Mouse (Mus musculus) common myeloid progenitor, adult 5-6 weeks (primary cell): ENCODE results near the gene P2ry12. TPM values are rescaled to one million over a fixed set of nuclear protein-coding genes. Genes with fewer than 3 reads are reported as not detected.
A peak's percentile ranks its signal among the peaks of the same experiment; 100 is the strongest.

Experiments used
- ATAC-seq: replicated peaks from 2 replicates; pipeline ENCODE4 v1.8.0; 2016; ENCODE audit warnings: low read depth, mild to moderate bottlenecking, moderate TSS enrichment, inconsistent platforms; ENCODE audit not compliant: poor library complexity, severe bottlenecking
- total RNA-seq: library from RNA; stranded (forward); fragments of 200-1000, 187-1606 nt; gene quantifications from 2 replicates; pipeline ENCODE4 v1.2.3, GENCODE M21; 2017

P2ry12 gene
- total RNA-seq, 1 experiment from 2014 or later, result not detected

DNA sequence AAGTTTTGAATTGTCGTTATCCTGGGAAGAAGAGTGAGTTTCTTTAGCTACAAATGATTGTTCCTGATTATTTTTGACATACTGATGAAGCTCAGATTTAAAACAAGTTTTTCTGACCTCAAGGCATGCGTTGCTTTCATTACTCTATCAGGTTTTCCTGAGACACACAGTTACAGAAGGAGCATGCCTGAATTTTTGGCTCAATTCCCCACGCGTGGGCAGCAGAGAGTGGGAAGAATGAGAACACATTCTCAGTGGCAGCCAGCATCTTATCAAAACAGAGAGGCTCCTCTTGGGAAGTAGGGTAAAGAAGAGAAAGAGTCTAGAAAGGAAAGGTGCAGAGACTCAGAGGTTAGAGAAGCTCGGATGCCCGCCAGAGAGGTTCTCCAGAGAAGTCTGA, 19.3 kb downstream of the P2ry12 start:
- ATAC-seq, result no peak

DNA sequence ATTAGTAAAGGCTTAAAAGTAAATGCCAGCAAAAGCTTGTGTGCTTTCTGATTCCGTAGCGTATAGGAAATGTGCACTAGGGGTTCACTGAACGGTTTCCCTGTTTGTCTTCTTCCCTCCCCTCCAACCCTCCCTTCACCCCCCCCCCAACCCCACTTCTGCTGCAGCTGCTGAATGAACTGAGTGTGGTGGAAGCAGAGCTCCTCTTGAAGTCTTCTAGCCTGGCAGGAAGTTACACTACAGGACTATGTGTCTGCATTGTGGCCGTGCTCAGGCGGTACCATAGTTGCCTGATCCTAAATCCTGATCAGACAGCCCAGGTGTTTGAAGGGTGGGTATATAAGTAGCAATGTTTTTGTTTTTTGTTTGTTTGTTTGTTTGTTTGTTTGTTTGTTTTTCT, 27.8 kb downstream of the P2ry12 start:
- ATAC-seq, result peak; percentile 96

DNA sequence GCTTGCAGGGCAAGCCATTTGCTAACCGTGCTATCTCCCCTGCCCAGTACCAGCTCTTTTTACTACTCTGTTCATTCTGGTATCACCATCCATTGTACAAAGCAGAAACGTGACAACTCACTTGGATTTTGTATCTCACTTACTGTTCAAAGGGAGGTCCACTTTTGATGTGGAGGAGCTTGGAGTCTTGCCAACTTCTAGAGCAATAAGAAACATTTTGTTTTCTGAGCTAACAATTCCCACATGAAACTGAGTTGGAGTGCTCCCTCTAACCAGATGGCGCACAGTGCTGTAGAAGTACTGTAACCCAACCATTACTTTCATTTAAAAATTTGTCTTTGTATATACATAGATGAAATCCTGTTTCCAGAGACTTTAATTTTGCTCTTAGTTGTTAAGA, 31.8 kb downstream of the P2ry12 start:
- ATAC-seq, result no peak

DNA sequence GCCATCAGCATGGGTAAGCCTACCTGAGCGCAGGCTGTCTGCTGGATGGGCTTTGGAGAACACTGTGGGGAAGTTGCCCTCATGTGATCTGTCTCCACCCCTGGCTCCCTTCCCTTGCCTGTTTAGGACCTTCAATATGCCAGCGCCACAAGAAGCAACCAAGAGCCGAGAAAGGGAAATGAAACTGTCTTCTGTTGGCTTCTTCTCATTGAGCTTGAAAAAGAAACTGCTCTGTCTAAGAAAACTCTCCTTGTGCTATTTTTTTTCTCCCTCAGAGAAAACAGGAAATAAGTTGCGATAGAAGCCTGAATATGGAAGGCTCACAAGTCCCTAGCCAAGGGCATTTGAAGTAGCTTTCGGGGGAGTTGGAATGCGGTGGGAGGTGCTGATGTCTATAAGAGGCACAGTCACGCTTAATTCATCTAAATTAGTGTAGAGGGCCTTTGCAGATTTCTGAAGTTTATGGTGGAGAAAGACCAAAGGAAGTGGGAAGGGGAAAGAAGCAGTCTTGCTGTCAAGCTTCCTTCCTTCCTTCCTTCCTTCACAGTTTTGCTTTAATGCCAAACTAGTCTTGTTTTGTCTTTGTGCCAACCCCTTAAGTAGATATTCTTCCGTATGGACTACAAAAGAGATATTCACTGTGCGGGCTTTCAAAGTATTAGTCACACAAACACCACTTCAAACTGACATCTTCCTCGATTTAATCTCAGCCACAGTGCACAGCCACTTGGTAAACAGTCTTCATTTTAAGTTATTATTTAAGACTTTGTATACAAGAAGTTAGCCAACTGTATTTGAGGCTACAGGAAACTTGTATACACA, 33.7 kb downstream of the P2ry12 start:
- peak; percentile 74 for ATAC-seq

DNA sequence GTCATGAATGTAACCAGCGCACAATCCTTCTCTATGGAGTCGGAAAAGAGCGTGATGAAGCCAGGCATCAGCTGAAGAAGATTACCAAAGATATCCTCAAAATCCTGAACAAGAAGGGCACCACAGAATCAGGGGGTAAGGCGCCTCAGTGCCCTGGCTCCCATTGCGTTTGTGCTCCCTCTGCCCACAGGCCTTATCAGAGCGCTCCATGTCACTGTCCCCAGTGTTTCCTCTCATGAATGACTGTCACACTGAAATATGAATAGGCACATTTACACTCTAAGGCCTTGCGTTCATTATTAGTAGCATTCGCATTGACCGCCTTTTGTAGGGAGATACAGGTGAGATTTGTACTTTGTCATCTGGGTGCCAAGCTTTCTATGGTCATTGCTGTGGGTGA, 35.0 kb downstream of the P2ry12 start:
- peak; percentile 73 for ATAC-seq

DNA sequence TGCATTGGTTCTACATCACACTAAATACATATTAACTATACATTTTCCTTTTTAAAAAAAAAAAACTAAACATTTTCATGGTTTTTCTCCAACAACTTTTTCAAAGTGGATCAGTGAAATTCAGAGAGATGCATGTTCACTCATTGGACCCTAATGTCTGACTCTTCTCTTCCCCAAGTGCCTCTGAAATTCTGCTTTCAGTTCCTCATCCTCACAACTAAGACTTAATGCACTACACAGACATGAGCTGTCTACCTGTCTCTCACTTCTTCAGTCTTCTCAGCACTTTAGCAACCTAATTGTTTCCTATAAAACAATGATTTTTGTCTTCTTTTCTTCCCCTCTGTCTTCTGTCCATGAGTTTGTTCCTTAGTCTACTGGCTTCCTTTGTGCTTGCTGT, 37.3 kb downstream of the P2ry12 start:
- 0 out of 2 replicates have a peak, but pooled peaks have one; percentile 17 for ATAC-seq

DNA sequence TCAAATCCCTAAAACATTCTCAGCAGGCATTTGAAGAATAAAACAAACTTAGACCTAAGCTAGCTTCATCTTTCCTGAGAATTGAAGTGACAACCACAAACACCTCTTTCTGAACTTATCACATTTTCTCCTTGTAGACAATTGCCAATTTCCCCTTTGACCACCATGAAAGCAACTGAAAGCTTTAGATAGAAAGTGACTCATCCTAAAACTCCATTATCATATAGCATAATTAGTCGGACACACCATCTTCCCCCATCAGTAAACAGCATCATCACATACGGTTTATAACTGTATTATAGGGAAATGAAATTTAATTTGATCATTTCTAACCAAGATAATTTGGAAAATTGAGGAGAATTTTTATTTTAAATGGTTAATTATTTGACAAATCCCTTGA, 40.4 kb downstream of the P2ry12 start:
- ATAC-seq, result no peak

DNA sequence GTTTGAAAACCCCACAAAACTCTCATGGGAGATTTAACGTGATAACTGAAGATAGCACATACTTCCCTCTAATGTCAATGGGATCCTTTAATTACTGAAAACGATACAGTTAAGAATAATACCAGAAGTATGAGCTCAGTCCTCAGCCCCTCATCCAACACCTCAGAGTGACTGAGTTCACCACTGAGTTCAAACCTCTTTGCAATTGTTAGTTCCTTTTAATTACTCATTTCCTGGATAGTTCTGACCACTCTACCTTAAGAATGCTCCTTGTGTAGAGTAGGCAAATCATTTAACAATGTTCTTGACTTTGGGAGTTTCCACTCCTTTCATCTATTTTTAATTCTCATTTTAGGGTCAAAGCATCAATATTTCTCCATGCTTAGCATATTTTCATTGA, 43.3 kb downstream of the P2ry12 start:
- no peak for ATAC-seq

DNA sequence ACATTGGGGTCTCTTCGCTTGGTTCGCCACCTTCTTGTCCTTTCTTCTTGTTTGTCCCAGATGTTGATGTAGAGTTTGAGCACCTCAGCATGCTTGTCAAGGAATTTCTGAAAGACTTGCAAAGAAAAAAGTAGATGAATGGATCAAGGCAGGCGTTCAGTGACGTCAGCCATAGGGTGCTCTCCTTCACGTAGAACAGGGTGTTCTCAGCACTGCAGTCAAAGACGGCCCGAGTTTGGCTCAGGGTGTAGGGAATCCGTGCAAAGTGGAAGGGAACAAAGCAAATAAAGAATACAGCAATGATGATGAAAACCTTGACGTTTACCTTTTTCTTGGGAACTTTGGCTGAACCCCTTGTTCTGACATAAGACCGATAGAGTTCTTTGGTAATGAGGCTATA, 45.5 kb downstream of the P2ry12 start:
- ATAC-seq, result no peak

DNA sequence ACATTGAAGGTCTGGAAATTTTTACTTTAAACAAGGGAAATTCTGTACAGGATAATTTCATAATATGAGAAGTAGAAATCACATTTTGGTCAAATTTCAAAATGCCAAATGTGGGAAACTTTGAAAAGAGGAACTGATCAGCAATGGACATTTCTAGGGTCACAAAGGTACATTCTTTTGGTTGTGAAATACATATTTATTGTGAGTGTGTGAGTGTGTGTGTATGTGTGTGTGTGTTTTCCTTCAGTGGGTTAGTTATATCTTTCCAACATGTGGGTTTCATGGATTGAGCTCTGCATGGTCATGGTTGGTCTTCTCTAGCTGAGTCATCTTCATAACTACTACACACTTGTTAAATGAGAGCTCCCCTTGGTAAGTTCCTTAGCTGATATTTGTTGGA, 50.3 kb downstream of the P2ry12 start:
- peak; percentile 37 for ATAC-seq

DNA sequence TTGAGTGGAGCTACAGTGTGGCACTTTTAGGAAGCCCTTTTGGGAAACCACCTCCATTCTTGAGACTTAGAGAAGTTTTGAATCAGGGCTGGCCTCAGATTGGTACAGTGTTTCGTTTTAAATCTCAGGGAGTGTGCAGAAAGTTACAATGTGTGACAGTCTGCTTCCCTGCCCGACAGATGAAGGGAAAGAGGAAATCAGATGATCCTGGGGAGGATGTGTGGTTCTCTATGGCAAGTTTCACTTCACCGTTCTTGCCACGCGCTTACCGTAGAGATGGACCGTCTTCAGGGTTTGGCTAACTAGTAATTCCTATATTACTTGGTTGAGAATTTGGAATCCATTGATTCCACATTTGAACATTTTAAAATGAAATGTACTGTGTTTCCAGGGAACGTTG, 50.9 kb downstream of the P2ry12 start:
- ATAC-seq, result peak; percentile 61

DNA sequence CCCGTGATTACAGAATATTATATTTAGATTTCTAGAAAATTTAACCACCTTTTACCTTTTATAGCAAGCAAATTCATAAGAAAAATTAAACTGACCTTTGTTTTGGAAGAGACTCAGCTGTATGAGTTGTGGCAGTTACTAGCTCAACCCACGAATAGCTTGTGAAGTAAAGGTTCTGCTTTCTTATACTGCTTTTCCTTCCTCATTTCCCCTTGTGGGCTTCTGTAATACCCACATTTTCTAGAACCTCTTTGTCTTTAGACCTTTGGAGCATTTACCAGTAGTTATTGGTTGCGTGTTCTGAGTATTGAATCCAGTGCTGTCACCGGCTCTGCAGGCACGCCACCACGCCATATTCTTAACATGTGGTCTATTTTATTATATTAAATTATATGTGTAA, 51.9 kb downstream of the P2ry12 start, which contains the start of gene P2ry13:
Gene P2ry13 (minus strand): TSS at position 156 of the 400 bp plus-strand sequence.
- ATAC-seq, result peak; percentile 53

DNA sequence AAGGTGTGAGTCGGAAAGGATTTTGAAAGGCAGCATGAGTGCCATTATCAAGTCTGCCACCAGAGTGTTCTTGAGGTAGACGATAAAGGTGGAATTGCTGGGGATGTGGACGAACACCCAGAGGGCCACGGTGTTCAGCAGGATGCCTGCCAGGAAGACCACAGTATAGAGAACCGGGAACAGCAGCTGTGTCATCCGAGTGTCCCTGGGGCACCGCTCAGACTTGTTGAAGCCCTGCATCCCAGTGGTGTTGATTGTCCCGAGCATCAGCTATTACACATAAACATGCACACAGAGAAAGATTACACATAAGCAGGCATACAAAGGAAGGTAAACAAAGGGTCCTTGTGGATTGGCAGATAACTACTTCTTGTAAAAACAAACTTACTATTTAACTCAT, 52.6 kb downstream of the P2ry12 start:
- no peak for ATAC-seq

DNA sequence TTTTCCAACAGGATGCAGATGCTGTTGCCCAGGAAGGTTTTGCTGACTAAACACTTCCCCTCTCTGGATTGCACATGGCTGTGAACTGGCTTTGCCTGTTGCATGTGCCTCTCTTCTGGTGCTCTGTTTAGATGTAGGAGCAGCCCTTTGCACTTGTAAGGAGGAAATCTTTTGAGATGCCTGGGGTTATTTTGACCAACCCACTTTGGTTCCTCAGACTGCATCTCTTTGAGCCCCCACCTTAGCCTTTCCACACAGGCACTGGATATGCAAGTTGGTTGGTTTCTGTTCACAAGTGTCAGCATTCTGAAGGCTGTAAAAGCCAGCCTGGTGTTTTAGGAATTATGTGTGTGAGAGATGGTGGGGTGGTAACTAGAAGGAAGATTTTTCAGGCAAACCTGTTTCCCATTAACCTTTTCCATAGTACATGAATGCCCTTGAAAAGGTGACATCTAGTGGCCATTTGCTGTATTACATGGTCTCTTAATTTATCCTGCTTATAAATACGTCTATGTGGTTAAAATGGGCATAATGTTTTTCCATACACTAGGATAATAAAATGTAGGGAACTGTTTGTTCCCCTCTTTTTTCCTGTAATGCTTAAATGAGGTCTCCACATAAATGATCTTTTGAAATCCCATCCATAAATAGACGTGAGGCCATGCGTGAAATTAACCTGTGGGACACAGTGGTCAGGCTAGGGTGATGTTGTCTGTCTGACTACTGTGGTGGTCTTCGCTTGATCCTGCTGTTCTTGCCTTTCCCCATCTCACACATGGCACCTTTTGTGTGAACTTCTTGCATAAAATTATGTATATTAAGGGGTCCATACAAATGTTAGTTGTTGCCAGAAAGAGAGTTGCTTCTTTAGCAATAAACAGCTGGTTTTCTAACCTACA, 53.8 kb downstream of the P2ry12 start:
- ATAC-seq, result peak; percentile 7; the same call in 1 of the 2 replicates

DNA sequence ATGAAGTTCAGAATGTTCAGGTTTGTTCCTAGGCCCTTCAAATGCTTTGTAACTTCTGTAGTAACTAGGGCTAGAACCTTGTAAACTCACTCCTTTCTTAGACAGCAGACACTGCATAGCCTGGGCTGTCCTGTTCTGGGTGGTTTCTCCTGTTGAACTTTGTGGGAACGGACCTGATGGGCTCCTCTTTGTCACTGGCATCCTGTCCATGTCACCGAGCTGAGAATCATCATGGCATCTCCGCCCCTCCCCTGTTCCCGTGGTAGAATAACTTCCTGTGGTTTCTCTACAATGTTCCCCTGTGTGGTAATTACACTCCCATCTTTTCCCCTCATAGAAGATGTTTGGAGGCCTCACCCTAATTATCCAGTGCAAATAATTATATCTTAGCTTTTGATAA, 56.7 kb downstream of the P2ry12 start:
- ATAC-seq, result peak; percentile 45

DNA sequence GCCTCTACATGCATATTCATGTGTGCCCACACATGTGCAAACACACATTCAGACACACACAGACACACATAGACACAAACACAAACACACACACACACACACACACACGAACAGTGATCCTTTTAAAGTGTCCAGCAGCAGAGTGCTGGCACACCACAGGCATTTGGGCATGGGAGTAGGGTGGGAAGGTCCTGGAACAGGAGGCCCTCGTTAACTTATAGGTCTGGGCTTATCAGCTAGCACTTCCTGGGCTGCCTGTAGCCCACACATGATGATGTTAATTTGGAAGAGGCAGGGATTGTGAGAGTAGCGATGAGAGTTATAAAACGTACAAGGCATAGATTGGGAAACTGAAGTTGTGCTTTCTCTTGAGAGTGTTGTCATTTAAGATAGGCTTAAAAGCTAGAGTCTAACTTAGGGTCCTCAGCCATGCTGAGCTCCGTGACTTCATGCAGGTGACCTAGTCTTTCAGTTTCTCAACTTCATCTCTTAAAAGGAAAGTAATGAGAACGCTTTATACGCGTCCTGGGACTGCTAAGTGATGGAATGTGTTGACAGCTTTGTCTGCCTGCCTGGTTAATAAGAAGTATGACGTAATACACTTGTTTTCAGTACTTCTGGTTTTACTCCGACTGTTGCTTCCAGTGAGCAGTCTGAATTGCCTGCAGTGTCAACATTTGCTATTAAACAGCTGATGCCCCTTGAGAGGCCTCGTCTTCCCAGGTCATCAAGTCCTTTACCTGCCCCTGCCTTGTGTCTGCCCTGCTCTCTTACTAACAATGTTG, 57.8 kb downstream of the P2ry12 start:
- no peak for ATAC-seq

DNA sequence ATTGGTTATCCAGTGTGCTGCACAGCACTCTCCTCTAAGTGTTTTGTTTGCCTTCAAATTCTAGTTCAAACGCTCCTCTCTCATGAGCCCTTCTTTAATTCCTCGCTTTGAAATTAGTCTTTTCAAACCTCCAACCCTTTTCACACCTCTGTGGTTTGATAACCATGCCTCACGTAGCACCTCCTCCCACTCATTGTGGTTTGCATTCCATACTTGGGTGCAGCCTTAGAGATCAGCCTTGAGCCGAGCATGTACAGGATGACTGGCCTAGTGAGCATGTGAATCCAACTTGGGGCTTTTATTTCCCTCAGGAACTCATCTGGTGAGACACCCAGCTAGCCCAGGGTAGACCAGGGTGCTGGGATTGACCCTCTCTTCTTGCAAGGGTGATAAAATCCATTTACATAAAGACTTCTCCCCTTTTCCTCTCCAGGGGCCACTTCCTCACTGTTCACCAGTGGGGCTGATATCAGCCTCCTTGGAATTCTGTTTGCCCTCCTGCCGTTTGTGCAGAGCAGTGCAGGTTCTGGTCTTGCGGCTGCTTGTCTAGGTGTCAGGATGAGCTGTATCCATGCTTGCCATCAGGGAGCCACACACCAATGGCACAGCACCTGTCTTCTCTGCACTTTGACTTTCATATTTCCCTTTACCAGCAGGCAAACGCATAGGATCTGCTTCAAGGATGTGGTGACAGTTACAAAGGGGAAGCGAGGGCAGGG, 58.7 kb downstream of the P2ry12 start:
- peak; percentile 16; the same call in 1 of the 2 replicates for ATAC-seq

DNA sequence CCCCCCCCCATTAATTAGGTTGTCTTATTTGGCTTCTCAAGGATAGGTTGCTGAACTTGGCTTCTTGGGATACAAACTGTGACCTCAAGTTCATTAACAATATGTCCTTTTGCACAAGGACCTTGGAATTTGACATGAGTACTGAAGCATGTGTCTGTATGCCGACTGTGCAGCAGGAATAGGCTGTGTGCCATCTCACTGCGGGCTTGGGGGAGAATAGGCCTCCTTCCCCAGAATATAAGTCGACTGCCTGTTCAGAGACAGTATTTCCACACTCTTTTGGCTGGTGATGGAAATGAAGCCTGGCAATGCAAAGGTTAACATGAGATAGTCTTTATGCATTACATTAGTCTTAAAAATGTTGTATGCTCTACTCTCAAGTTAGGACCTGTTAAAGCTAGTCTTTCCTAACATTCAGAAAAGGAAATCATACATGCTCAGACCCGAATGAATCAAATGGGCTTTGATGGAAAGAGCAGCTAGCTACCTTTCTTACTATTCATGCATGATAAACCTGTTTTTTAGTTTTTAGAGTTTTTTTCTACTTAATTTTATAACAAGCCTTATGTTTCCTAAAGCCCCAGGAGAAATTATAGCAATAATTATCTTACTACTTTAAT, 65.2 kb downstream of the P2ry12 start:
- no peak for ATAC-seq

DNA sequence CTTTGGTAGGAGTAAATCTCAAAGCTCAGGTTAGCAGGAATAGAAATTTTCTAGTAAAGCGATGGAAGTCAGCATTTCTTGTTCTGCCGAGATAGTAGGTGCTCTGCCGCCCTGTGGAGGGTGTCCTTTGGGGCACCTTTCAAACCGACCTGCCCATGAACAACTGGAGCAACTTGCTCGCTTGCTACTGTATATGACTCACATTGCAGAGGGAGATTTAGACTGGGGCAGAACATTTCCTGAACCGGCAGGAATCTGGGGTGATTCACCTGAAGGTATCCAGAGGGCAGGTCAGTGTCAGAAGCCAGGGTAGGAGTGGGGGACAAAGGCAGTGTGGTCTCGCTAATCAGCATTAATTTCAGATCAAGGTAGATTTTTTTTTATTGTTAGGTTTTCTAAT, 67.7 kb downstream of the P2ry12 start, which contains the start of gene Gpr87:
Gene Gpr87 (minus strand): TSS at position 167 of the 400 bp plus-strand sequence.
- ATAC-seq, result no peak
